Mouse (Mus musculus) left cerebral cortex, adult 18-20 months (tissue): ENCODE data around the gene Naip6. TPM values are rescaled to one million over a fixed set of nuclear protein-coding genes. Genes with fewer than 3 reads are reported as not detected.
"Not testable (repeated sequence)": the region's sequence is repeated elsewhere in the genome, so short reads cannot be mapped to it uniquely, and the experiment has no call there.

Experiments
- DNase-seq, 2 experiments: peaks; one replicate each; pipeline ENCODE4 v3.0.0; 2021 to 2022; ENCODE audit warnings: low spot score in 2 of 2, mixed read lengths in 1 of 2
- long read RNA-seq, 2 experiments: library from polyadenylated mRNA; stranded (forward); transcript quantifications; one replicate each; pipeline ENCODE4 v2.0.0; 2021
- total RNA-seq, 2 experiments: library from RNA; stranded (reverse); gene quantifications; 2 replicates each; pipeline ENCODE4 v1.2.3; 2021

The Naip6 gene
- under 1 TPM; 0.14 to 0.23 TPM for total RNA-seq
- long read RNA-seq, experiment 1: 0 reads
- long read RNA-seq, experiment 2: 0 reads

- DNase-seq: not testable (repeated sequence)
Measured at GRCm38 (mm10) chr13:100317256-100317893, at the start of gene Naip6. Gene Naip6, minus strand, starts transcription at chr13:100317674.

- DNase-seq: not testable (repeated sequence)
Measured at GRCm38 (mm10) chr13:100352315-100352714, 34.8 kb upstream of the Naip6 start.

- not testable (repeated sequence) for DNase-seq
Measured at GRCm38 (mm10) chr13:100349510-100350173, 32.2 kb upstream of the Naip6 start.

GRCm38 (mm10) chr13:100341822-100342221 is 24.3 kb upstream of the Naip6 start:
- no peak for DNase-seq

GRCm38 (mm10) chr13:100331728-100332127 is 14.3 kb upstream of the Naip6 start:
- DNase-seq: not testable (repeated sequence)

GRCm38 (mm10) chr13:100328899-100329298 is 11.4 kb upstream of the Naip6 start:
- not testable (repeated sequence) for DNase-seq

- DNase-seq: not testable (repeated sequence)
Measured at GRCm38 (mm10) chr13:100328029-100328428, 10.6 kb upstream of the Naip6 start.

GRCm38 (mm10) chr13:100322266-100322837 is 4.9 kb upstream of the Naip6 start:
- not testable (repeated sequence) for DNase-seq

- no peak for DNase-seq
Measured at GRCm38 (mm10) chr13:100284611-100285010, 32.9 kb downstream of the Naip6 start.

GRCm38 (mm10) chr13:100271474-100272132 is 45.9 kb downstream of the Naip6 start:
- DNase-seq: not testable (repeated sequence)

- not testable (repeated sequence) for DNase-seq
Measured at GRCm38 (mm10) chr13:100256996-100257395, 60.5 kb downstream of the Naip6 start.

GRCm38 (mm10) chr13:100255925-100256324 is 61.5 kb downstream of the Naip6 start:
- not testable (repeated sequence) for DNase-seq

GRCm38 (mm10) chr13:100251897-100252296 is 65.6 kb downstream of the Naip6 start:
- not testable (repeated sequence) for DNase-seq

GRCm38 (mm10) chr13:100246896-100247519 is 70.5 kb downstream of the Naip6 start:
- not testable (repeated sequence) for DNase-seq

GRCm38 (mm10) chr13:100246223-100246622 is 71.3 kb downstream of the Naip6 start, which contains the start of gene Naip5:
Gene Naip5, minus strand, starts transcription at chr13:100246323.
- not testable (repeated sequence) for DNase-seq

- no peak for DNase-seq
Measured at GRCm38 (mm10) chr13:100243702-100244101, 73.8 kb downstream of the Naip6 start.

Other genes with a start within 250 kb of the Naip6 start
- gene Bdp1, start 213.6 kb downstream of the Naip6 start, total RNA-seq: 10 to 100 TPM; 39.0 to 44.4 TPM
- 10 to 100 TPM; 15.0 to 16.5 TPM for gene Serf1, start 209.7 kb downstream of the Naip6 start, total RNA-seq
- 10 to 100 TPM; 35.6 to 40.5 TPM for gene Smn1, start 192.8 kb downstream of the Naip6 start, total RNA-seq
- under 1 TPM; 0.59 to 0.63 TPM for gene Naip2, start 115.6 kb downstream of the Naip6 start, total RNA-seq
- under 1 TPM; 0.35 to 0.45 TPM for gene Naip5, start 71.4 kb downstream of the Naip6 start, total RNA-seq
- gene Naip1, start 135.2 kb upstream of the Naip6 start, total RNA-seq: under 1 TPM in 1 of 2 experiments, not detected in 1; 0.14 TPM
- gene Gtf2h2, start 174.9 kb upstream of the Naip6 start, total RNA-seq: 10 to 100 TPM; 35.5 to 37.1 TPM
- gene Ocln, start 235.0 kb upstream of the Naip6 start, total RNA-seq: 1 to 10 TPM; 7.5 to 9.4 TPM